Mouse (Mus musculus) Patski (cell line): ENCODE measurements around the gene Pxn. TPM values are rescaled to one million over a fixed set of nuclear protein-coding genes. Genes with fewer than 3 reads are reported as not detected.

Experiments
- ATAC-seq: fragments of 100-300 bp; one replicate; pipeline ENCODE4 v1.8.0; 2021
- CTCF ChIA-PET: fragments of 350-600 bp; sonication (Branson Sonifier 250); formaldehyde crosslinking; loops from one replicate; lab custom pipeline; 2022; ENCODE audit warnings: inconsistent platforms; lab: Charles Lee
- POLR2A ChIA-PET: fragments of 350-600 bp; sonication (Branson Sonifier 250); formaldehyde crosslinking; loops from one replicate; lab custom pipeline; 2022; ENCODE audit warnings: antibody characterized with exemption, inconsistent platforms; lab: Charles Lee
- DNase-seq: peaks from one replicate; pipeline ENCODE4 v3.0.0-alpha.2; 2011; ENCODE audit warnings: low read depth, low spot score
- H3K27me3 ChIP-seq: fragments of 371-371 bp; one replicate; pipeline ENCODE4 v1.5.1; 2021
- CTCF ChIP-seq: fragments of 100-300 bp; IDR thresholded peaks from one replicate; pipeline ENCODE4 v1.5.1; 2021
- in situ Hi-C: fragments of 300-500 bp; cut with MboI; formaldehyde crosslinking; loops from 3 replicates; pipeline ENCODE4 v1.11.1; 2018; ENCODE audit warnings: low pct_unique_long_range_greater_than_20kb, mixed read lengths
- polyA plus RNA-seq: library from polyadenylated mRNA; unstranded; gene quantifications from one replicate; pipeline ENCODE4 v1.2.3, GENCODE M21; 2021

Gene Pxn
- polyA plus RNA-seq, 1 experiment from 2014 or later, result 136 TPM

DNA sequence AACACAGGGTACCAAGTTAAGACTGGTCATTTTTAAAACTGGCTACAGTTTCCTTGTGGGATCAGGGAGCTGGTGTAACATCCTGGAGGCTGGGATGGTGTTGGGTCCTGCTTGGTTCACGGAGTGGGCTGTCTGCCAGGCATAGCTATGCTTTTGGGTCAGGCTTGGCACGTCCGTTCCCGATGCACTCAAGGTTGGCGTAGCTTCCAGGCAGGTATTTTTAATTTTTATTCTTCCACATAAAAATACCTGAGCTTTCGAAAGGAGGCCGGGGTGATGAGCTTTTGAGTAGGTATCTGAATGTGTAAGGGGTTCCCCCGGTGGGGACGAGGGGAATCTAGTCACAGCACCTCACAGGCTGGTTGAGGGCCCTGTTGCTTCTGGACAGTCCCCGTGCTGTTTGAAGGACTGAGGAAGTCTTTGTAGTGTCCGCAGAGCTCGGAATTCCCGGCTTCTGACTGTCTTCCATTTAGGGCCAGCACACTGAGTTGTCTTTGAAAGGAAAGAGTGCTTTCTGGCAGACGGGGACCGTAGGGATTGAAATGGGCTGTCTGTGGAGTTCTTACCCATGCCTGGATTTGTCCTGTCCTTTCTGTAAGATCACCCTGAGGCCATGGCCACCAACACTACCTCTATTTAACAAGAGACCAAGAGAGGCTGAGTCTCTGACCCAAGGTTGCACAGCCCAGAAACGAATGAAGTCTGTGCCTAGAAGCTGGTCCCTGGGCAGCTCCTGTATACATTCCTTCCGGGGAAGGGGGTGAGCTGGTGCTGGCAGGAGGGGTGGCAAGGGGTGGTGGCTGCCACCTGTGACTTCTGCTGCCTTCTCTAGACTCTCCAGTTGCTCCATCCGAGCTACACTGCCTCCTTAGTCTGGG lies 1.7 kb downstream of the Pxn start:
- TF ChIP-seq CTCF, result no peak
- CTCF ChIA-PET, result interaction anchor here (1.2 to 12.8 kb wide), 7 partner anchors 10 to 52 kb away, joined by 3 to 160 read pairs (median 16); no protein-coding TSS in a partner anchor
- POLR2A ChIA-PET, result interaction anchor here (0.9 to 7.4 kb wide), 10 partner anchors 14 to 139 kb away, joined by 3 to 80 read pairs (median 4); partner anchors contain the start of gene Gcn1l1
- in situ Hi-C loops, result loop anchor here (25.0 kb wide), 1 partner anchor 1521 kb away; the partner anchor contains the start of gene Ssh1
- ATAC-seq (peak; percentile 5), DNase-seq (no peak)
- H3K27me3 ChIP-seq, result no peaks in the 10 kb centered on the region

DNA sequence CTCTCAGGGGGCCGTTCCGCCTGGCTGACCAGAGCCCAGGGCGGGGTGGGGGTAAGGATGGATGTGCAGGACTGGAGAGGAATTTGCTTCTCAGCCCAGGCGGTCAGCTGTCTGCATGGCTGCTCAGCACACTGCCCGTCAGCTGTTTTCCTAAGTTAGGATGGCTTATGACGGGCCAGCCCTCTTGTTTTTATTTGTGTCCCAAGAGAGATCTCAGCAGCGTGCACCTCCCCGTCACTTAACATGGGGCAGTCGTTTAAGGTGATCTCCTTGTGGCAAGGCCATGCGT lies 2.3 kb downstream of the Pxn start:
- CTCF ChIA-PET, result interaction anchor here (1.2 to 12.8 kb wide), 6 partner anchors 10 to 51 kb away, joined by 3 to 160 read pairs (median 18); no protein-coding TSS in a partner anchor
- TF ChIP-seq CTCF, result no peak
- in situ Hi-C loops, result loop anchor here (25.0 kb wide), 1 partner anchor 1522 kb away; the partner anchor contains the start of gene Ssh1
- H3K27me3 ChIP-seq, result no peaks in the 10 kb centered on the region
- ATAC-seq (peak; percentile 88), DNase-seq (peak; percentile 93)
- POLR2A ChIA-PET, result interaction anchor here (1.0 to 7.4 kb wide), 9 partner anchors 13 to 56 kb away, joined by 3 to 80 read pairs (median 4); partner anchors contain the start of gene Gcn1l1

DNA sequence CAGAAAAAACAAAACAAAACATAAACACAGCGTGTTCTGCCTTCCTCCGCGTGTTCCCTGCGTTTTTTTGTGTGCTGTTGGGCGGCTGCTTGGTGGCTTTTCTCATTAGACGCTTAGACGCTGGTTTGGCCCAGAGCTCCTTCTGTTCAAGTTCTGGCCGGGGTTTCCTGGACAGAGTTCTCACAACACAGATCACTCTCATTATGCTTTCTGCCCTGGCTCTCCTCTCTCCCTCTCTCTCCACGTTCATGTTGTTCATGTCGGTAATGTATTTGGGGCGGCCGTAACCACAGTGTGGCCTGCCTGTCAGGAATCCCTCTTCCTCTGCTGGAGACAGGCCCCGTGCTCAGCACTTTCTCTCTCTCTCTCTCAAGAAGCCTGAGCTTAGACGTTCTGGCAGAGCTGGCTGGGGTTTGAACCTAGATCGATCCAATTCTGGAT lies 2.9 kb downstream of the Pxn start:
- no peak for TF ChIP-seq CTCF
- DNase-seq, result no peak
- peak; percentile 1 for ATAC-seq
- in situ Hi-C loops, result loop anchor here (25.0 kb wide), 1 partner anchor 1522 kb away; the partner anchor contains the start of gene Ssh1
- ChIA-PET POLR2A (interaction anchor here (1.0 to 7.4 kb wide), 7 partner anchors 12 to 51 kb away, joined by 3 to 80 read pairs (median 4); no protein-coding TSS in a partner anchor), CTCF (interaction anchor here (2.5 to 12.8 kb wide), 4 partner anchors 14 to 47 kb away, joined by 16 to 160 read pairs (median 34); no protein-coding TSS in a partner anchor)
- H3K27me3 ChIP-seq, result no peaks in the 10 kb centered on the region

DNA sequence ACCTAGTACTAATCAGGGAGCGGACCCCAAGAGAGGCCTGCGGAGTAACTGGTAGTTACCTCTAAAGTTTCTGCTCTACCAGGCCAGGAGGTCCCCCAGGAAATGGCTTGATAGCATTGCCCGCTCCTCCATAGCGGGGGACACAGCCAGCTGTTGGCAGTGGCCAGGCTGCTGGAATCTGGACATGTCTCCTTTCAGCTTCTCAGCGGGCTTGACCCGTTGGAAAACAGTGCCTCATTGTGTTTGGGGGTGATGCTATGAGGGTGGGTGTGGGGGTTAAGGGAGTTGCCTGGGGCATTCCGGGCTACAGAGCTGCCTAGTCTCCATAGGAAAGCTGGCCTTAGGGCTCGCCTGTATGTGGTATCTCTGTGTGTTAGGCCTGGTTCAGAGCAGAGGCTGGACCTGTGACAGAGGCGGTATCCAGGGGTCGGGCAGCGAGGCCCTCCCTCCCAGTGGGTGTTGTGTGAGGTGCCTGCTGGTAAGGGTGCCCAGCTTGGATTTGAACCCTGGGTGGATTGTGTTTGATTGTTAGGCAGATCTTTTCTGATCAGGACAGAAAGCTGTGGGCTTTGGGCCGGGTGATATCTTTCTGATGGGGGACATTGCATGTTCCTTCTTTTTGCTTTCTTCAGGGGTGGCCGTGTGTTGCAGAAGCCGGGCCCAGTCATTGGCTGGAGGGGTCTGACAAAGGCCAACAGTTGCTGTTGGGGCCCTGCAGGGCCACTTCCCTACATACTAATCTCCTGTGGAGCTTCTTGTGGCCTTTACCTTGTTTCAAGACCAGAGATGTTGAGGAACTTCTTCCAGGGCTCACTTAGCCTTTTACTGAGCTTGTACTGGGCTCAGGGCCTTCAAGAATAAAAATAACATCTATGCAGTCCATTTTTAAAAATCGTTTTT lies 3.6 kb downstream of the Pxn start:
- no peak for DNase-seq
- TF ChIP-seq CTCF, result no peak
- CTCF ChIA-PET, result interaction anchor here (1.2 to 12.8 kb wide), 5 partner anchors 13 to 49 kb away, joined by 3 to 160 read pairs (median 21); partner anchors contain the start of gene Rplp0
- no peaks in the 10 kb centered on the region for H3K27me3 ChIP-seq
- POLR2A ChIA-PET, result interaction anchor here (1.0 to 7.4 kb wide), 5 partner anchors 11 to 54 kb away, joined by 3 to 80 read pairs (median 3); no protein-coding TSS in a partner anchor
- no peak for ATAC-seq
- in situ Hi-C loops, result loop anchor here (25.0 kb wide), 1 partner anchor 1523 kb away; the partner anchor contains the start of gene Ssh1

DNA sequence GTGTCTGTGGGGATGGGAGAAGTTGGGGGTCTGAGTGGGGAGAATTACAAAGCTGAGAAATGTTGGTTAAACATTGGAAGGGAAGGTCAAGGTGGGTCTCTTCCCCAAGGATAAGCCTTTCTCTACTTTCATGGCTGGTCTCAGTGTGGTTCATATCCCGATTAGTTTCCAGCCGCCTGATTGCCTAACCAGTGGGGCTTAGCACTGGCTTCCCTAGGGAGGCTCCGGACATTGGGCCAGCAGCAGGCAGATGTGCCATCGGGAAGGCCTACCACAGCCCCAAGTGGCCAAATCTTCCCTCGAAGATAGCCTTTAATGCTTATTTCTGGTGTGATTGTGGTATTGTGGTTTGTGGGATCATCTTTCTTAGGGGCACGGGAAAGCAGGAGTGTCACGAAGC lies 5.9 kb downstream of the Pxn start:
- TF ChIP-seq CTCF, result no peak
- ATAC-seq, result no peak
- DNase-seq, result no peak
- ChIA-PET POLR2A (interaction anchor here (1.2 kb wide), 1 partner anchor 22 kb away, joined by 3 read pairs; no protein-coding TSS in a partner anchor), CTCF (interaction anchor here (6.8 to 12.8 kb wide), 2 partner anchors 11 to 27 kb away, joined by 48 to 160 read pairs; no protein-coding TSS in a partner anchor)
- in situ Hi-C loops, result loop anchor here (25.0 kb wide), 1 partner anchor 1525 kb away; the partner anchor contains the start of gene Ssh1
- no peaks in the 10 kb centered on the region for H3K27me3 ChIP-seq

DNA sequence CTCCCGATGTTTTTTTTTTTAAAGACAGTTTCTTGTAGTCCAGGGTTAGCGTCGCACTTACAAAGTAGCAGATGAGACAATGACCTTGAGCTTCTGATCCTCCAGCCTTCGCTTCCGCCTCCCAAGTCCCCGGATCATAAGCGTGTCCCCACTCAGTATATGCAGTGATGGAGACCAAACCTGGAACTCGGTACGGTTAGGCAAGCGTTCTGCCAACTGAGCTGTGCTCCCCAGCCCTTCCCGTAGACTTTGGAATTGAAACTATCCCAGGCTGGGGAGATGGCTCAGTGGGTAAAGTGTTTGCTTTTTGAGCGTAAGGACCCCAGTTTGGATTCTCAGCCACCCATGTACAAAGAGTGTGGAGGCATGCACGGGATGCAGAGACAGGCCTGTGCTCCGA lies 6.8 kb downstream of the Pxn start:
- no peak for ATAC-seq
- POLR2A ChIA-PET, result interaction anchor here (0.7 kb wide), 1 partner anchor 14 kb away, joined by 3 read pairs; no protein-coding TSS in a partner anchor
- DNase-seq, result no peak
- no peak for TF ChIP-seq CTCF
- CTCF ChIA-PET, result interaction anchor here (6.8 kb wide), 1 partner anchor 10 kb away, joined by 48 read pairs; no protein-coding TSS in a partner anchor
- H3K27me3 ChIP-seq, result no peaks in the 10 kb centered on the region
- in situ Hi-C loops, result loop anchor here (25.0 kb wide), 1 partner anchor 1526 kb away; the partner anchor contains the start of gene Ssh1

DNA sequence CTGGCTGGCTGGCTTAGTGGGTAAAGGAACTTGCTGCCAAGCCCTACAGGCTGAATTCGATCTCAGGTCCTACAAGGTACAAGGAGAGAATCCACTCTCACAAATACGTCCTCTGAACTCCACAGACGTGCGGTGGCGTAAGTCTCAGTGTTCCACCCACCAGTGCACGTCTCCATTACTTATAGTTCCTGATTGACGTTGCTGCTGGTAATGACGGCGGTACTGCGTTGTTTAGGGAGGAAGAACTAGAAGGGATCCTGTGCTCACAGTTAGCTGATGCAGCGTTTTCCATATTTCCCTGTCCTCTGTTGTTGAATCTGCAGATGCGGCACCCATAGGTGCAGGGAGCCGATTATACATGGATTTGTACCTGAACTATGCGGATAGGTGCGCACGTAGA lies 7.2 kb downstream of the Pxn start:
- no peaks in the 10 kb centered on the region for H3K27me3 ChIP-seq
- POLR2A ChIA-PET, result interaction anchor here (0.7 kb wide), 1 partner anchor 13 kb away, joined by 3 read pairs; no protein-coding TSS in a partner anchor
- CTCF ChIA-PET, result interaction anchor here (6.8 kb wide), 1 partner anchor 9 kb away, joined by 48 read pairs; no protein-coding TSS in a partner anchor
- in situ Hi-C loops, result loop anchor here (25.0 kb wide), 1 partner anchor 1526 kb away; the partner anchor contains the start of gene Ssh1
- TF ChIP-seq CTCF, result no peak
- ATAC-seq (no peak), DNase-seq (no peak)

DNA sequence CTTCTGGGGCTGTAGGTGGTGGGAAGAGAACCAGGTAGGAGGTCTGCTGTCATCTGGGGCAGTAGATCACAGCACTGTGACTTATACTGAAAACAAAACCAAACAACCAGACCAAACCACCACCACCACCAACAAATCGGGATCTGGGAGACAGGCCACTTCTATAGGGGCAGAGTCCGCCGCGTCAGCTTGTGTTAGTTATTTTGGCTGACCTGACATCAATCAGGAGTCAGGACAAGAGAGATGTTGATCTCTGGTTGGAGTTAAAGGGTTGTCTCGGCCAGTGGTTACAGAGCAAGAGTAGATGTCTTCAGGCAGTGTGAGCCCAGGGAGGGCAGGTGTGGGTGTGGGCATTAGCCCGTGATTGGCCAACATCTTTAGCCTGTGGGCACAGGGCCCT lies 7.9 kb downstream of the Pxn start:
- no peak for ATAC-seq
- TF ChIP-seq CTCF, result no peak
- in situ Hi-C loops, result loop anchor here (25.0 kb wide), 1 partner anchor 1527 kb away; the partner anchor contains the start of gene Ssh1
- no peaks in the 10 kb centered on the region for H3K27me3 ChIP-seq
- DNase-seq, result no peak
- POLR2A ChIA-PET, result interaction anchor here (0.8 to 1.0 kb wide), 2 partner anchors 10 to 24 kb away, joined by 3 to 4 read pairs; no protein-coding TSS in a partner anchor
- CTCF ChIA-PET, result interaction anchor here (1.1 to 2.6 kb wide), 3 partner anchors 9 to 43 kb away, joined by 3 to 15 read pairs (median 4); no protein-coding TSS in a partner anchor
